Mouse (Mus musculus): ENCODE results near the gene Matn1. TPM values are rescaled to one million over a fixed set of nuclear protein-coding genes. Genes with fewer than 3 reads are reported as not detected.

Matn1 gene
- total and polyA plus RNA-seq, 2 experiments from 2014 or later = not detected

DNA sequence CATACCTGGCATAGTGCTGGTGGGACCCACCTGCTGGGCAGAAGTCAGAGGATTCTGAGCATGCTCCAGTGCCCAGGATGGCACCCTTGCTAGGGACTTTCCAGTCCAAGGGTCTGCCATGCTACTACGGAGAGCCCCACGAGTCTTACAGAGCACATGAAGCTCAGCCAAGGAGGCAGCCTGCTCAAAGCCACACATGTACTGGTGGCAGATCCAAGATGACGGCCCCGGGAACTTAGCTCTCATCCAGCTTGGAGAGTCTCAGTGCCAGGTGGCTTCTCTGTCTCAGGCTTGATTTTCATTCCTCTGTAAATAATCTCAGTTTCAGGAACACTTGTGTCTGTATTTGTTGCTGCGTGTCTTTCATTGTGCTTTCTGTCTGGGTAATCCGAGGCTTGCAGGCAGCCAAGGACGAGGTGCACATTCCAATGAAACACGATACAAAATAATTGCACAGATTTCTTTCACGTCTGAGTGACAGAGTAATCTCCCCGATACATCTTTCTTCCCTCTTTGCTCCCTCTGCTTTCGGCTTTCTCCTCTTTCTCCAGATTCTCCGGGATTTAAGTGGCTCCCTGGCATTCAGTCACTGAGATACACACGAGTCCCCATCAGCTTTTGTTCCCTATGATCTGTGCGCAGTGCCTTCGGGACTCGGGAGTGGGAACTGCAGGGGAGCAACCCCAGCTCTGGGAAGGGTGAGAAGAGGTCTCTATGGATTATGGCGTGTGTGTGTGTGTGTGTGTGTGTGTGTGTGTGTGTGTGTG, 40.4 kb downstream of the Matn1 start:
- WGBS = 68% methylated on average over 17 of the region's 17 CpGs
- no peak overlapping the region for H3K4me2 ChIP-seq (ENCODE audit: low read depth, low read length)
- 0 out of 2 replicates have a peak, but pooled peaks cover 5% of the 10 kb centered on the region for H3K27me3 ChIP-seq (ENCODE audit: control insufficient read depth, insufficient read depth, low read length)
- H3K9me3 ChIP-seq (replicated peaks; ENCODE audit: control insufficient read depth, low read length) = no peaks in the 10 kb centered on the region
- no peaks in the 10 kb centered on the region for H3K36me3 ChIP-seq (replicated peaks; ENCODE audit: control insufficient read depth, insufficient read depth, low read length)
- ATAC-seq (ENCODE audit: insufficient read depth, low read depth) (no peak), DNase-seq (ENCODE audit: low spot score) (no peak)
- no peak overlapping the region for H3K9ac ChIP-seq (replicated peaks; ENCODE audit: low read depth, low read length)
- no peak overlapping the region for H3K4me3 ChIP-seq (ENCODE audit: low read depth, low read length)
- TF ChIP-seq CTCF (IDR thresholded peaks at IDR 0.05; ENCODE audit: low read depth) = no peak
- no peak for TF ChIP-seq EP300 (IDR thresholded peaks at IDR 0.05; ENCODE audit: low read depth)
- no peak overlapping the region for H3K27ac ChIP-seq (ENCODE audit: low read depth)
- no peaks in the 10 kb centered on the region for H3K4me1 ChIP-seq (ENCODE audit: control insufficient read depth, insufficient read depth)

DNA sequence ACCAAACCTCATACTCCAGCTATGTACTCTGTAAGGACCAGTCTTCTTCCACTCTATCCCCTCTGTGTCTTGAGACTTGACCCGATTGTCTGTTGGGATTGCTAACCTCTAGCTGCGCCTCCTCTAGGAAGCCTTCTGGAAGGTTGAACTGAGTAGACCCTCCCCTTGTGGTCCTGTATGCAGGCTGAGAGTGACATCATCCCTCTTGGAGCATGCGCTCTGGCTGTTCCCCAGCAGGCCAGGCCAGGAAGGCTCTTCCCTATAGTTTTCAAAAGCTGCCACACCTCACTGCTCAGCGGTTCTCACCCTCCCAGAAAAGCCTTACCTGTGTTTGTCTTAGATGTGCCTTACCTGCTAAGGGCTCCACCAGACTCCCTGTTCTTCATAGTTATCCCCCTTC, 42.9 kb downstream of the Matn1 start:
- no peak overlapping the region for H3K27ac ChIP-seq (ENCODE audit: low read depth)
- H3K4me2 ChIP-seq (ENCODE audit: low read depth, low read length) = no peak overlapping the region
- TF ChIP-seq CTCF (IDR thresholded peaks at IDR 0.05; ENCODE audit: low read depth) (no peak), EP300 (IDR thresholded peaks at IDR 0.05; ENCODE audit: low read depth) (no peak)
- 78% methylated on average over 4 of the region's 4 CpGs for WGBS
- H3K27me3 ChIP-seq (ENCODE audit: control insufficient read depth, insufficient read depth, low read length) = 0 out of 2 replicates have a peak, but pooled peaks cover 5% of the 10 kb centered on the region
- H3K4me3 ChIP-seq (ENCODE audit: low read depth, low read length) = no peak overlapping the region
- H3K4me1 ChIP-seq (ENCODE audit: control insufficient read depth, insufficient read depth) = no peaks in the 10 kb centered on the region
- no peak overlapping the region for H3K9ac ChIP-seq (replicated peaks; ENCODE audit: low read depth, low read length)
- ATAC-seq (ENCODE audit: insufficient read depth, low read depth) = no peak
- H3K9me3 ChIP-seq (replicated peaks; ENCODE audit: control insufficient read depth, low read length) = no peaks in the 10 kb centered on the region
- H3K36me3 ChIP-seq (replicated peaks; ENCODE audit: control insufficient read depth, insufficient read depth, low read length) = no peaks in the 10 kb centered on the region
- DNase-seq (ENCODE audit: low spot score) = no peak

DNA sequence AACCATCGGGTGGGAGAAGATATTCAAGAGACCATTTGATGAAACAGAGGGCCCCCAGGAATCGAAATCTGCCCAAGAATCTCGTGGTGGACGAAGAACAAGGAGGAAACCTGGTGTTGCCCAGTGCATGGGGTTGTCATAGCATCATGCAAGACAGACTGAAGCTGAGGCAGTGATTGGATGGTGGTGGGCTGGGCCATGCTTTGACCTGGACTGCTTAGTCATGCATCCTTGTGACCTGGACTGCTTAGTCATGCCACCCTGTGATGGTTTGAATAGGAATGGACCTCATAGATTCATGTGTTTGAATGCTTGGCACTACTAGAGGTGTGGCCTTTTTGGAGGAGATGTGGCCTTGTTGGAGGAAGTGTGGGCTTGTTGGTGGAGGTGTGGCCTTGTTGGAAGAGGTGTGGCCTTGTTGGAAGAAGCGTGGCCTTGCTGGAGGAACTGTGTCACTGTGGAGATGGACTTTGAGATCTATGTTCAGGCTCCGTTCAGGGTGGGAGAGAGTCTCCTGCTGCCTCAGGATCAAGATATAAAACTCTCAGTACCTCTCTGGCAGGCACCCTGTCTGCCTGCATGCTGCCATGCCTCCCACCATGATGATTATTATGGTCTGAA, 44.1 kb downstream of the Matn1 start:
- WGBS = 72% methylated on average over 6 of the region's 6 CpGs
- Histone ChIP-seq H3K9me3 (replicated peaks; ENCODE audit: control insufficient read depth, low read length) (no peaks in the 10 kb centered on the region), H3K9ac (replicated peaks; ENCODE audit: low read depth, low read length) (no peak overlapping the region), H3K27ac (ENCODE audit: low read depth) (no peak overlapping the region), H3K4me1 (ENCODE audit: control insufficient read depth, insufficient read depth) (no peaks in the 10 kb centered on the region), H3K4me2 (ENCODE audit: low read depth, low read length) (no peak overlapping the region), H3K4me3 (ENCODE audit: low read depth, low read length) (no peak overlapping the region), H3K36me3 (replicated peaks; ENCODE audit: control insufficient read depth, insufficient read depth, low read length) (no peaks in the 10 kb centered on the region), H3K27me3 (ENCODE audit: control insufficient read depth, insufficient read depth, low read length) (0 out of 2 replicates have a peak, but pooled peaks cover 5% of the 10 kb centered on the region)
- ATAC-seq (ENCODE audit: insufficient read depth, low read depth) (no peak), DNase-seq (ENCODE audit: low spot score) (no peak)
- TF ChIP-seq CTCF (IDR thresholded peaks at IDR 0.05; ENCODE audit: low read depth) (no peak), EP300 (IDR thresholded peaks at IDR 0.05; ENCODE audit: low read depth) (no peak)

GRCm38 (mm10) chr4:130989146-130989545, 45.0 kb downstream of the Matn1 start:
- TF ChIP-seq EP300 (IDR thresholded peaks at IDR 0.05; ENCODE audit: low read depth) = no peak
- TF ChIP-seq CTCF (IDR thresholded peaks at IDR 0.05; ENCODE audit: low read depth) = no peak
- DNase-seq (ENCODE audit: low spot score) = no peak
- Histone ChIP-seq H3K4me3 (ENCODE audit: low read depth, low read length) (no peak overlapping the region), H3K4me1 (ENCODE audit: control insufficient read depth, insufficient read depth) (no peaks in the 10 kb centered on the region), H3K27me3 (ENCODE audit: control insufficient read depth, insufficient read depth, low read length) (0 out of 2 replicates have a peak, but pooled peaks cover 5% of the 10 kb centered on the region), H3K9ac (replicated peaks; ENCODE audit: low read depth, low read length) (no peak overlapping the region), H3K4me2 (ENCODE audit: low read depth, low read length) (no peak overlapping the region), H3K9me3 (replicated peaks; ENCODE audit: control insufficient read depth, low read length) (no peaks in the 10 kb centered on the region), H3K36me3 (replicated peaks; ENCODE audit: control insufficient read depth, insufficient read depth, low read length) (no peaks in the 10 kb centered on the region), H3K27ac (ENCODE audit: low read depth) (no peak overlapping the region)
- ATAC-seq (ENCODE audit: insufficient read depth, low read depth) = no peak
- WGBS = 71% methylated on average over 9 of the region's 9 CpGs

DNA sequence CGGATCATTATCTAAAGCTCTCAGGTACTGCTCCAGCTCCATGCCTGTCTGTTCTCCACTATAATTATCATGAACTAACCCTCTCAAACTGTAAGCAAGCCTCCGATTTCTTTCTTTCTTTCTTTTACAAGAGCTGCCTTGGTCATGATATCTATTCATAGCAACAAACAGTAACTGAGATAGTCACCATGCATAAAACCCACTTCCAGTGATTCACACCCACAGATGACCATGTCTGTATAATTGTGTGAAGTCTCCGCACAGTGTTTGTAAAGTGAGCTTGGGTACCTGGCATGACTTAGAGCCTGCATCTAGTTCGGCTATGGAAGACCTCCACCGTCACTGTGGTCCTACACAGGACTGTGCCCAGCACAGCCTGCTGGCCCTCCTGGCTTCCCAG, 46.8 kb downstream of the Matn1 start:
- Histone ChIP-seq H3K9ac (replicated peaks; ENCODE audit: low read depth, low read length) (no peak overlapping the region), H3K36me3 (replicated peaks; ENCODE audit: control insufficient read depth, insufficient read depth, low read length) (no peaks in the 10 kb centered on the region), H3K4me3 (ENCODE audit: low read depth, low read length) (no peak overlapping the region), H3K4me1 (ENCODE audit: control insufficient read depth, insufficient read depth) (no peaks in the 10 kb centered on the region), H3K27ac (ENCODE audit: low read depth) (no peak overlapping the region), H3K4me2 (ENCODE audit: low read depth, low read length) (no peak overlapping the region), H3K27me3 (ENCODE audit: control insufficient read depth, insufficient read depth, low read length) (no peaks in the 10 kb centered on the region), H3K9me3 (replicated peaks; ENCODE audit: control insufficient read depth, low read length) (peaks cover 11% of the 10 kb centered on the region)
- 82% methylated on average over 5 of the region's 5 CpGs for WGBS
- DNase-seq (ENCODE audit: low spot score) (no peak), ATAC-seq (ENCODE audit: insufficient read depth, low read depth) (no peak)
- TF ChIP-seq CTCF (IDR thresholded peaks at IDR 0.05; ENCODE audit: low read depth) (no peak), EP300 (IDR thresholded peaks at IDR 0.05; ENCODE audit: low read depth) (no peak)

Measured in heart, postnatal 0 days (tissue).